Mouse (Mus musculus): ENCODE measurements at regions not wholly inside any gene's neighbourhood (a gene's known extent, or its start where the extent isn't known, plus 50 kb on each side); places are given as distances from the start of the nearest gene placed in this dataset.
"Not testable (repeated sequence)": the region's sequence is repeated elsewhere in the genome, so short reads cannot be mapped to it uniquely, and the experiment has no call there.

DNA sequence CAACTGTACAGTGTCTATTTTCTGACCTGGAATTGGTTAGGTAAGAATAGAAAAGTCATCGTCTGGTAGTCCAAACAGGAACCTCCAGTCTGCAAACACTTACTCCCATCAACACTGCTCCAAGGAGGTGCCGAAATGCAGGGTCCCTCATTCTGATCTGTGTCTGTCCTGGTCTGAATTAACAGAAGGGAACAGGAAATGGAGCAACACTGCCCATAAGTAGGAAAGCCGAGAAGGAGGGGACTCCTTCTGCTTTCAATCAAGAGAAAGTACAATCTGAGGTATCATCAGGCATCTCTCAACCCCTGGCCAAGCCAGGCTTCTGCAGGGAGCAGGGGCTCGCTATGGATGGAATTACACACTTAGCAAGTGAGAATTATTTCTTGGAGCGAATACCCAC is 562.4 kb upstream of the 2610301B20Rik start:
- DNase-seq (ENCODE audit: low read depth, low spot score) = no peak

DNA sequence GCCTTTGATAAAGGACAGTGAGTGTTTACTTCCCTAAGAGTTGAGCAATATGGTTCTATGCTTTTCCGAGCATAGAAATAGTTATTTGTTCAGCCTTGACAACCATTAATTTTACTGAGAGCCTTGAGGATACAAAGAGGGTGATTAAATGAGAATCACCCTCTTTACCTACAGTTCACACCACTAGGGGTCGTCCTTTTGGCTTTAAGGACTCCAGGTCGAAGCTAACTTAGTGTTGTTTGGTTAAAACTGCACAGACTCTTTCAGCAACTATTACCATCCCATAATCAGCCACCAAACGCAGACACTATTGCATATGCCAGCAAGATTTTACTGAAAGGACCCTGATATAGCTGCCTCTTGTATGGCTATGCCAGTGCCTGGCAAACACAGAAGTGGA is 559.2 kb upstream of the 2610301B20Rik start:
- no peak for DNase-seq (ENCODE audit: low read depth, low spot score)

DNA sequence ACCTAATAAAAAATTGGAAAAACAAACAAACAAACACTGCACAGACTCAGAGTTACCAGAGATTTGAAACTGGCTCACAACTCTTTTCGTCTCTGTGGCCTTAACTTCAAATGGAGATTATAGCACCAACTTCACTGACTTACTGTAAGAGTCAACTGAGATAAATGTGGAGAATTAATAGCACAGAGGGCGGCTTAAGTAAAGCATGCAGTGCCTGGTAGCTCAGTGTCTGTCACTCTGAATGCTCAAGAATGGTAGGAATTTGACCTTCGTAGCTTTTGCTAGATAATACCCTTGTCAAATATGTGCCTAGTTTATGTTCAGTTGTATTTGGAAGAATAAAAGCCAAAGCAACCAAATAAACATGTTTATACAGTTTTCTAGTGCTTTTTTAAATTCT is 558.4 kb upstream of the 2610301B20Rik start:
- DNase-seq (ENCODE audit: low read depth, low spot score) = no peak

DNA sequence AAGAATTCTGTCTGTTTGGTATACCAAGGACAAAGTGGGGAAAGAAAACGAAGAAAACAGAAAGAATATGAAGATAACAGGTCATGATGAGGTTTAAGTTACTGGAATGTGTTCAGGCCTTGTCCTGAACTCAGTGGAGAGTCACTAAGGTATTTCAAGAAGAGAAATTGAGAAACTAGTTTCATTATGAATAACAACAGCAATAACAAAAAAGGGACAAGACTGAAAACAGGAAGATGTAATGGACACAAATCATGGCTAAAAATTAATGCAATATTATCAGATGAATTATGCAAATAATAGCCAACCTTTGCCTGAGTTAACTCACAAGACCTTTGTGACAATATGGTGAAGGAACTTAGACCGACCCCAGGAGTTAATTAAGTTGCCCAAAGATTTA is 530.2 kb upstream of the 2610301B20Rik start:
- DNase-seq (ENCODE audit: low read depth, low spot score) = no peak

DNA sequence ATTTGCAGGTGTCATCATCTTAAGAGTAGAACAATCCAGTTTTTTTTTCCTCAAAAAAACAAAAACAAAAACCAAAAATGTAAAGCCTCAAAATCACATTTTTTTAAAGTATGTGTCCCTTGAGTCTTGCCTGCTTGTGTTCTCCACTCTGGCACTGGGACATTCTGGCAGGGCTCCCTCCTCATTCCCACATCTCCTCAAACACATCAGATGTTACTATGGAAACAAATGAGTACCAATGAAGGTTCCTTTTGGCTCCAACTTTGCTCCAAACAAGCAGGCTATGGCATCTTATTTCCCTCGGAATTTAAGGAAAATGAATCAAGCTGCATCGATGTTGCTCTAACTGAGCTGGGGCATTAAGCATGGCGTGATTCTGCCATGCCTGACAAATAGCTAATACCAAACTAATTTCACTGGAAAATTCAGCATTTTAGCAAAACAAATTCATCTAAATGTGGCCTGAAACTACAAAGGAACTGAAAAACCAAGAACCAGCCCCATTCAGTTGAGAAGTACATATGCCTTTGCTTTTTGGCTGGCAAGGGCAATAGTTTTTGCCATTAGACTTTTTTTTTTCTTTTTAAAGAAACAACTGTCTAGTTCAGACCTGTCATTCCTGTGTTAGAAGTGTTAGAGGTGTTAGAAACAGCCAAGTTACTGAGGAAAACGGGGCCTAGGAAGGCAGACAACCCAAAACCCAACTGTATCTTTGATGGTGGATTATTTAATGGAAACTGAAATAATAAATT is 522.2 kb upstream of the 2610301B20Rik start:
- no peak for DNase-seq (ENCODE audit: low read depth, low spot score)

DNA sequence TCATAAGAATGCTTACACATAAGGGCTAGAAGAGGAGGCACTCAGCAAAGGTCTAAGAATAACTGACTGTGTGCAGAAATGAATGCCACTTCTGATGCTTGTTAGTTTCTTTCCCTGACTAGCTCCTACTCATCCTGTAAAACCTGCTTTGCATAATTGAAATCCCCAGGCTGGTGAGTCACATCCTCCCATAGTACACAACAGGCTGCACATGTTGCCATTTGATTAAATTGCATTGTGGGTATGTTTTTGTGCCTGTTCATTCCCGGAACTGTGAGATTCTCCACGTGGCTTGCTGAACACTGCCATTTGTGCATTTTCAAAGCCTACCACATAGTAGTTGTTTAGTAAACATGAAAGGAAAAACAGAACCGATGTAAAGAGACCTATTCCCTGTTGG is 516.7 kb upstream of the 2610301B20Rik start:
- no peak for DNase-seq (ENCODE audit: low read depth, low spot score)

DNA sequence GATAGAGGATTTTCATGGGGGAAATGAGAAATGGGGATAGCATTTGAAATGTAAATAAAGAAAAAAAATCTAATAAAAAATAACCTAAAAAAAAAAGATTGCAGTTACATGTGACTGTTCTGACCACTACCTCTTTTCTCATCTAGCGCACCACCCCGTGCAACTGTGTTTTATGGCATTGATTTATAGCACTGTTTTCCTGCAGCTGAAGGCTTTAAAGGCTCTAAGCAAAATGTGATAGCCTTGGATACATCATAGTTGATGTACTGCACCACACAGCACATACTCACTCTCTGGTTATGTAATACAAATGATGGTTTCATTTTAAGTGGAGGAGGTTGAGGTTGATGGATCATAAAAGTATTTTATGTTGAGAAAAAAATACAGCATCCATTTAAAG is 484.5 kb upstream of the 2610301B20Rik start:
- no peak for DNase-seq (ENCODE audit: low read depth, low spot score)

DNA sequence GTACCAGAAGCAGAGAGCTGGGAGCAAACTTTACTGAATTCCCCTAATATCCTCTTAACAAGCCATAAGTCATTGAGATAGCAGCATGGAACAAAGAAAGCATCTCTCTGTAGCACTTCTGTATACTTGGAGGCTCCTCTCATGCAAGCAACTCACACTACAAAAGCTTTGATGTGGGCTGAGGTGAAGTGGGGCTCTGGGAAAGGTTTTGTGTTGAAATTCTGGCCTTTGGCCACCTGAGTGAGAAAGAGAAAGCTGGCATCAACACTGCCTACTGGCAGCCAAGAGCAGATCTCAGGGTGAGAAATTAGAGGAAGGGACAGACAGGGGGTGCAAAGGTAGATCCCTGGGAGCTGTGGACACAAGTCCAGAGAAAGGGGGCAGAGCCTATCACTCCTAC is 477.0 kb upstream of the 2610301B20Rik start:
- DNase-seq (ENCODE audit: low read depth, low spot score) = no peak

DNA sequence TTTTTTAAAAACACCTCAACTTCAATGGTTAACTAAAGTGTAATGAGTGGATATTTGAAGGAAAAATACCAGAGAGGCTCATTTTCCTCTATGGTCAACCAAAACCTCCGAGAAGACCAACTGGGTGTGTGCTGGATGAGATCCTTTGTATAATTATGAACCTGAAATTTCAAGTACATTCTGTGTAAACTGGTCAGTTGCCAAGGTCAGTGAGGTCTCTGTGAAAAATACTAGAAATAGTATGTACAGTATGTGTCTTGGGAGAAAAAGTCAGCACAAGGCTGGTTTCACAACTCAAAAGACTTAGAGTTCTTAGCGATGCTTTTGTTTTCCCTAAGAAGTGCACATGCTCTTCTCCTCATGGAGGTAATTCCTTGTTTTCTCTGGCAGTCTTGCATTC is 476.2 kb upstream of the 2610301B20Rik start:
- DNase-seq (ENCODE audit: low read depth, low spot score) = no peak

DNA sequence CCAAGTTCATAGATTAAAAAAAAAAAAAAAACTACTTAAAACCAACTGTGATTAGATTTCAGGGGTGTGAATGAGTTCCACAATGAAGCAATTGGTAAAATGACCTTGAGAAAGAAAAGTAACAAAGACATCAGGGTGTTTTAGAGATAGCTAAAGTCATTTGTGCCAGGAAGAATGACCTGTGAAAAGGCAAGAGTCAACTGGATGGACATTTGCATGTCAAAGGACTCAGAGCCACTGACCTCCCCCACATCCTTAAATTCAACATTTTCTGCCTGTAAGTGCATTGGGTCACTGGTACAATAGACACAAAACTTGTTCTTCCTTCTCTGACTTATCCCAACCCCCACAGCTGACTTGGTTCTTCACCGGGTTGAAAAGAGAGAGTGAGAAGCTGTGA is 474.6 kb upstream of the 2610301B20Rik start:
- no peak for DNase-seq (ENCODE audit: low read depth, low spot score)

DNA sequence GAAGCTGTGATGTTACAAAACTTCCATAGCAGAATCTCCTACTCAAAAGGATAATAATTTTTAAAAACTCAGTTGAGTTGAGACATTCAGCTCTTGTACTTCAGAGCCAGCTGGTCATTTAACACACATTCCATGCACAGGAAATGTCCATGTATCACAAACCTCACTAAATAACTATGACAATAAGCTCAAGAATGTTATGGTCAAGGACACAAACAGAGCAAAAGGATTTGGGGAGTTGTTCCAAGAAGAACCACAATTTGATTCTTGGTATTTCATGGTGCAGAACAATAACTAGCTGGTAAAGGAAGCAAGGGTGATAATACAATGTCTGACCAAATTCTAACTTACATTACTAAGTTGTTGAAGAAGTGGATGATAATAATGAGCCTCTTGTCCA is 471.4 kb upstream of the 2610301B20Rik start:
- no peak for DNase-seq (ENCODE audit: low read depth, low spot score)

DNA sequence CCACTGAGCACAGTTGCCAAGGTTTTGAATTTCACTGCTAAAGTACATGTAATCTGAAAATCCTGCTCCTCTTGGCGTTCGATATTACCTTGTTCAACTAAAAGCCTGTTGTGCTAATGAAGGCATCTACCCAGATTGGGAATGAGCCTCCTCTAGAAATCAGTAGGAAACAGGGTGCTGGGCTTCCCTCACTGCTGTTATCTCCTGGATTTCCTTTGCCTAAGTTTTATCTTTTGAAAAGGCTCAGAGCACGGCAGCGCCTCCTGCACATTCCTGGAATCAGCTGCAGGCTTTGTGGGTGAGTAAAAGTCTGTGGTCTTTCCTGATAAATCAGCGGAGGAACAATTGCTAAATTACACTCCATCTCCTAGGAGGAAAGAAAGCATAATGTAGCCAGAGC is 469.9 kb upstream of the 2610301B20Rik start:
- DNase-seq (ENCODE audit: low read depth, low spot score) = no peak

DNA sequence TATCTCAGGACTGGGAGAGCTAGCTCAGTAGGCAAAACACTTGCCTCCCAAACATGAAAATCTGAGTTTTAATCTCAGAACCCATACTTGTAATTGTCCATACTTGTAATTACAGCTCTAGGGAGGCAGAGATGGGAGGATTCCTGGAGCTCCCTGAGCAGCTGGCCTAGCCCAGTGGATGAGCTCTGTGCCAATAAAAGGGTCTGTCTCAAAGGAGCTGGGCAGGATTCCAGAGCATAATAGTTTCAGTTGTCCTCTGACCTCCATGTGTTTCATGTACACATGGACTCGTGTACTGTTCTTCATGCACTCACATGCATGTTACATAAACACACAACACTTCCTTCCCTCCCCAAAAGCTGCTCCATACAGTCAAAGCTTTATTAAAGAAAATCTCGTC is 469.2 kb upstream of the 2610301B20Rik start:
- no peak for DNase-seq (ENCODE audit: low read depth, low spot score)

DNA sequence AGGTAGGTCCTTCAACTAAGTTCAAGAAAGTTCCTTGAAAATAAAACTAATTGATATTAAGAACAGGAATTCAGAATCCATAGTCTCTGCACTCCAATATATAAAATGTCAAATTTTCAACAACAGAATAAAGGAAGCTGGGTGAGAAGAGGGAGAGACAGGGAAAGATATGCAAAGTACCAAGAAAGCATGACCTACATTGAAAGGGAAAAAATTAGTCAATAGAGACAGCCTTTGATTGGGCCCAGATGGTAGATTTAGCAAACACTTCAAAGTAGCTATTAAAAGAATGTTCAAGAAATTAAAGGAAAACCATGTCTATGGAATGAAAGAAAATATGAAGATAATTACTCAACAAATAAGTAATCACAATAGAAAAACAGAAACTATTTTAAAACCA is 460.0 kb upstream of the 2610301B20Rik start:
- DNase-seq (ENCODE audit: low read depth, low spot score) = no peak

DNA sequence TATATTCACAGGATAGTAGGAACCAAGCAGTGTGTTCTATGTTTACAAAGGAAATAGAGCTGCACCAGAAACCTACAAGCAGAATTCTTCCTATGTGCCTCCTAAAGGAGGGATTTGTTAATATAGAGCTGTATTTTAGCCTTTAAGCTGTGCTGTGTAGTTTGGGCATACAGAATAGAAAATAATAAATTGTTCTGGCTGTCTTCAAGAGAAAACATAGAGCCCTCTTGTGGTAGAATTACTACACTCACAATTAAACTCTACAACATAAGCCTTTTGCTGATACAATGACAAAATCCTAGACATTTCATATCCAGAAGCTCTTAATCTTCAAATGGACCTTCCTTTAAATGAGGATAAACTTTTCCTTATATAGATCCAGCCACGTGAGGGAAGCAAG is 452.9 kb upstream of the 2610301B20Rik start:
- no peak for DNase-seq (ENCODE audit: low read depth, low spot score)

DNA sequence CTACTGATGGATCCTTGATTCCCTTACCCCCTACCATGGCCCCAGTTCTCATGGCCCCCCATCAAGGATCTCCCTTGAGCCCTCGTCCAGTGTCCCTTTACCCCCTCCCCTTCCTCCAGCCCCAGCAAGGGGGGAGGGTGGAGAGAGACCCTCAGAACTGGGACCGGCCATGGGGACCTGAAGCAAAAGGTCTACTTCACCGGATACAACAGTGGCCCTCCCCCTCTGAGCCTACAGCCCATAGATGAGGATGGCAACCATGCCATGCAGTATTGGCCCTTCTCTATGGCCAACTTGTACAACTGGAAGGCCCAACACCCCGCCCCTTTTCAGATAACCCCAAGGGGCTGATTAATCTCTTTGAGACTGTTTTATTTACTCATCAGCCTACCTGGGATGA is 439.9 kb upstream of the 2610301B20Rik start:
- DNase-seq (ENCODE audit: low read depth, low spot score) = no peak

DNA sequence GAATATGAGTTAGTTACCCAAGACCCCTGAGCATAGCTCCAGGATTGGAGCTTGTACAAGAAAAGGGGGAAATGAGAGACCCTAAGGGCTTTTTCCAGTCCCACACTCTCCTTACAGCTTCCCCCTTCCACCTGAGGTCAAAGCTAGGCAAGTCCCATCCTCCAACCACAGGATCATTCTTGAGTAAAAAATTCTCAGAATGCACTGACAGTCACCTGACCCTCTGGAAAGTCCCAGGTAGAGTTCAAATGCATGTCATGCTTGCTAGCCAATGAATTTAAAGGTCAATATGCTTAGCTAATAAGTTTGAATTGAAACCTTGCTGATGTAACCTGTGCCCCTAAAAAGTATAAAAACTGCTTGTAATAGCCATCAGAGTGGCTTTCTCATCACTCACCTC is 434.4 kb upstream of the 2610301B20Rik start:
- not testable (repeated sequence) for DNase-seq (ENCODE audit: low read depth, low spot score)

DNA sequence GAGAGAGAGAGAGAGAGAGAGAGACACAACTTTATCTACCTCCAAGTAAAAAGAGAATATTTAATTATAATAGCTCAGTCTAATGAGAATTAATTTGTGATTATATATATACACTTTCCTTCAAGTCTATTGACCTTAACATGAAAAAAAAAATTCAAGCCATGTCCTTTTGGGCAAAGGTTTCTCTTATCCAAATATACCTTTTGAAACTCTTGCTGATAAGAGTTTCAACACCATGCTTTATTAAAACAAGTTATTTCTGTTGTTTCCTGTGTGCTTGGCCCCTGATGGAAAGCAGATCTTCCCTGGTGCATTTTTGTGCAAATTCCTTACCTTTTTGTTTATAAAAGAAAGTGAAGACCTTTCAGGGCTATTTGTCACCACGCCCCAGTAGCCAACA is 414.7 kb upstream of the 2610301B20Rik start:
- no peak for DNase-seq (ENCODE audit: low read depth, low spot score)

DNA sequence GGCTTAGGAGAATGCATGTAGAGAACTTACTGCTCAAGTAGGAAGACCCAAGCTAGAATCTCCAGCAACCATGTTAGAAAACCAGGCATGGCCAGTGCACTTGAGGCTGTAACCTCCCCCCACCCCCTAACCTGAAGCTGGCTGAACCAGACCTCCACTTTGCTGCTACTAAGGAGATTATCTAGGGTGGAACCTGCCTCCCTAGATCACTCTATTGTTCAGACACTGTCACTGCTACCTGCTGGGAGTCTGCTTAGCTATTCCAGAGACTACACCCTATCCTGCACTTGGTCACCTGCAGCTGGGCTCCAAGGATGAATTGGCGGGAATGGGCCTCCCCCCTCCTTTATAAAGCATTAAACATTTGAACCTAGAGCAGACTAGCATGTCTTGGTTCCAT is 393.4 kb upstream of the 2610301B20Rik start:
- no peak for DNase-seq (ENCODE audit: low read depth, low spot score)

DNA sequence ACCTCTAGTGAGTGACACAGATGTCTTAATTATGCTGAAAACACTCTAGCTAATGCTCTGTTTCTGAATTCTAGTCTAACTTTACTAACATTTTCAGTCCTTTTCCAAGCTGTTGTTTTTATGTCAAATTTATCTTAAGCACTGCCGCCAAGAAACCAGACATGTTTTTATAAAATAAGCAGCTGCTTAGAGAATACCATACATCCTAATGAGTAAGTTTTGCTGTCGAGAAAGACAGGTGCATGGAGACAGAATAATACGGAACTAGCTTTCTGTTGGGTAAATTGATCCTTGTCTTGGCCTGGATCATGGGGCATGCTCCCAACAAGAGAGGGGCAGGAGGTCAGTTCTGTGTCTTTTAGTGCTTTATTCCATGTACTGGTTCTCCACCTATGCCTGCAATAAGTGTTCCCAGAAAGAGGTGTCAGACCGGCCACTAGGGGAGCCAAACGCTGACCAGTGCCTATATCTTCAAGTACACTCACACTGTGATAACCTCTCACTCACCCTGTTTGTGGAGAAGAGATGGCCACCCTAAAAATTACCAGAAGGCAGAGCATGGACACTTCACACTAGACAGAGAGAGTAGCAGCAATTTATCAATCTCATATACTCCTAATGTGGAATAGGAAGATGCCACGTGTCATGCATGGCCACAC is 366.0 kb upstream of the 2610301B20Rik start:
- no peak for DNase-seq (ENCODE audit: low read depth, low spot score)

DNA sequence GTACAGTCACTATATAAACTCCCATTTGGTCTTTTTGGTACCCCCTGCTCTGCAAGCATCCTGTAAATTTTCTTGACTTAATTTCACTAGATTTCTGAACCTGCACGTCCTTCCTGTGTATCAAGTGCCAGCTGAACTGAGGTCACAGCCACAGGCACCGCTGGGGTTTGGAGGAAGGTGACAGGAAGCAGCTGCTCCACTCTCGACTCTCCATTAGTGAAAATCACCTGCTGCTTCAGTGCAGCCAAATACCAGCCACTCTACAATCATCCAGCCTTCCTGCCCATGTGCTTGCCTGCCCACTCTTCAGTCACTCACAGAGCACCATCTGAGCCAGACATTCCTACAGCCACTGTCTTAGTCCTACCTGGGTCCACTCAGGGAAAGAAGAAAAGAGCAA is 364.3 kb upstream of the 2610301B20Rik start:
- no peak for DNase-seq (ENCODE audit: low read depth, low spot score)

DNA sequence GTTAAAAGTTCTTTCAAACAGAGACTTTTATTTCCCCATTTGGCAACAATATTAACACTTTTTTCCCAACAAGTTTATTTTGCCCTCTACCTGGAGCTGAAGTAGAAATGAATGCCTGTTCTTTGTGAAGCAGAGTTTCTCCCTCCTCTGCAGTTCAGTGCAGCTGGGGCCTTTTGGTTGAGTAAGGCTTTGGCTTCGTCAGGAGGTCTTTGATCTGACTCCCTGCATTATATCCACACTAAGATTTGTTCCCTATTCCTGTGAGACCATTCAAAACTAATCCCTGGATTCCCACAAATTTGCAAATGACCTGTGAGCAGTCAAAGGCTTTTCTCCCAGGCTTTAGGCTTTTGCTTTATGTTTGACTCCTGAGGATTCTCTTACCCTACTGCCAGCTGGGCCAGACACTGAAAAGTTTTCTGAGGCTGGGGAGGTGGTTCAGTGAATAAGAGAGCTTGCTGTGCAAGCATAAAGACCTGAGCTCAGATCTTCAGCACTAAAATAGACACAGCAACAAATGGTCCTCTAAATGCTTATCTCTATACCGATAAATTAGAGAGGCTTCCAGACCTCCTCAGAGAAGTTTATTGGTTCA is 323.5 kb upstream of the 2610301B20Rik start:
- no peak for DNase-seq (ENCODE audit: low read depth, low spot score)

DNA sequence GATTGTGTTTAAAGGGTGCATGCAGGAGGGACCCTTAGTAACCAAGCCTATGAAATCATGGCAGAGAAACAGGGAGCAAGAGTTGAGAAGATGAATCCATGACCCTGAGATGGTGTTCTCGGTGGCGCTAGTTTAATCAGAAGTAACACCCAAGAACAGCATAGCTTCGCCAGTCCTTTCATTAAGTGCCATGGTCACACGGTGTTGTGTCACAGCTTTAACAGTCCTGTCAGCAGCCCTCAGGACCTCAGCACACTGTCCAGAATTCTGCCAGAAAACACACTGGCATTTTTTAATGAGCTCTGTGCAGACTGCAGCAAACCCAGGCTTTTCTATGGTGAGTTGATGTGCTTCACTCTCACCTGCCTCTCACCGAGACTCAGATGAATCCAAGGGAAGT is 320.6 kb upstream of the 2610301B20Rik start:
- no peak for DNase-seq (ENCODE audit: low read depth, low spot score)
